Mouse (Mus musculus) neural tube, embryonic 13.5 days (tissue): ENCODE measurements at regions not wholly inside any gene's neighbourhood (a gene's known extent, or its start where the extent isn't known, plus 50 kb on each side); places are given as distances from the start of the nearest gene placed in this dataset.

ENCODE experiments used
- ATAC-seq: fragments of 200-750 bp; cut with Nextera tagmentation; 2 replicates; pipeline ENCODE4 v1.8.0; 2017; ENCODE audit warnings: low read depth, mild to moderate bottlenecking, moderate TSS enrichment, moderate library complexity
- H3K27ac ChIP-seq: fragments of 300-500 bp; sonication (generic); replicated peaks from 2 replicates; pipeline ENCODE4 v1.5.1; 2015; ENCODE audit warnings: moderate library complexity, mild to moderate bottlenecking, inconsistent platforms
- H3K27me3 ChIP-seq: fragments of 300-500 bp; sonication (generic); 2 replicates; pipeline ENCODE4 v1.6.1; 2015; ENCODE audit warnings: mild to moderate bottlenecking, inconsistent platforms
- H3K36me3 ChIP-seq: fragments of 300-500 bp; sonication (generic); 2 replicates; pipeline ENCODE4 v1.6.1; 2015; ENCODE audit warnings: mild to moderate bottlenecking, inconsistent platforms
- H3K4me1 ChIP-seq: fragments of 300-500 bp; sonication (generic); replicated peaks from 2 replicates; pipeline ENCODE4 v1.6.1; 2015; ENCODE audit warnings: inconsistent platforms
- H3K4me2 ChIP-seq: fragments of 300-500 bp; sonication (generic); 2 replicates; pipeline ENCODE4 v1.6.1; 2015; ENCODE audit warnings: inconsistent platforms, mild to moderate bottlenecking, moderate library complexity
- H3K4me3 ChIP-seq: fragments of 300-500 bp; sonication (generic); 2 replicates; pipeline ENCODE4 v1.5.1; 2015; ENCODE audit warnings: mild to moderate bottlenecking, inconsistent platforms
- H3K9ac ChIP-seq: fragments of 300-500 bp; sonication (generic); 2 replicates; pipeline ENCODE4 v1.6.1; 2015; ENCODE audit warnings: moderate library complexity, mild to moderate bottlenecking, inconsistent platforms
- H3K9me3 ChIP-seq: fragments of 300-500 bp; sonication (generic); 2 replicates; pipeline ENCODE4 v1.6.1; 2016; ENCODE audit warnings: inconsistent platforms
- WGBS: fragments of 180-500 bp; shearing (Covaris S2); methylation state at CpG from one replicate; pipeline ENCODE4 v1.1.7; 2015; 5-methylcytosine and 5-hydroxymethylcytosine counted together

GRCm38 (mm10) chr1:144452141-144452540, 115.3 kb downstream of the Rgs21 start:
- no peaks in the 10 kb centered on the region for H3K4me1 ChIP-seq
- no peaks in the 10 kb centered on the region for H3K36me3 ChIP-seq
- no peak overlapping the region for H3K9ac ChIP-seq
- no peak overlapping the region for H3K4me3 ChIP-seq
- ATAC-seq = no peak
- H3K4me2 ChIP-seq = no peak overlapping the region
- H3K9me3 ChIP-seq = no peaks in the 10 kb centered on the region
- H3K27ac ChIP-seq = no peak overlapping the region
- WGBS = 42% methylated on average over 1 of the region's 1 CpGs
- no peaks in the 10 kb centered on the region for H3K27me3 ChIP-seq

GRCm38 (mm10) chr1:144451731-144452130, 115.7 kb downstream of the Rgs21 start:
- no peak for ATAC-seq
- H3K4me2 ChIP-seq = no peak overlapping the region
- WGBS = 67% methylated on average over 1 of the region's 1 CpGs

GRCm38 (mm10) chr1:144436617-144437016, 130.8 kb downstream of the Rgs21 start:
- Histone ChIP-seq H3K4me2 (no peak overlapping the region), H3K9me3 (no peaks in the 10 kb centered on the region), H3K9ac (no peak overlapping the region), H3K27me3 (no peaks in the 10 kb centered on the region), H3K4me1 (no peaks in the 10 kb centered on the region), H3K36me3 (no peaks in the 10 kb centered on the region), H3K4me3 (no peak overlapping the region), H3K27ac (no peak overlapping the region)
- ATAC-seq = no peak
- WGBS = 89% methylated on average over 2 of the region's 2 CpGs

More at GRCm38 (mm10) chr1:144451731-144452130, 115.7 kb downstream of the Rgs21 start:
- H3K36me3 ChIP-seq = no peaks in the 10 kb centered on the region
- no peak overlapping the region for H3K27ac ChIP-seq
- no peak overlapping the region for H3K4me3 ChIP-seq
- H3K27me3 ChIP-seq = no peaks in the 10 kb centered on the region
- H3K9me3 ChIP-seq = no peaks in the 10 kb centered on the region
- no peak overlapping the region for H3K9ac ChIP-seq
- H3K4me1 ChIP-seq = no peaks in the 10 kb centered on the region

DNA sequence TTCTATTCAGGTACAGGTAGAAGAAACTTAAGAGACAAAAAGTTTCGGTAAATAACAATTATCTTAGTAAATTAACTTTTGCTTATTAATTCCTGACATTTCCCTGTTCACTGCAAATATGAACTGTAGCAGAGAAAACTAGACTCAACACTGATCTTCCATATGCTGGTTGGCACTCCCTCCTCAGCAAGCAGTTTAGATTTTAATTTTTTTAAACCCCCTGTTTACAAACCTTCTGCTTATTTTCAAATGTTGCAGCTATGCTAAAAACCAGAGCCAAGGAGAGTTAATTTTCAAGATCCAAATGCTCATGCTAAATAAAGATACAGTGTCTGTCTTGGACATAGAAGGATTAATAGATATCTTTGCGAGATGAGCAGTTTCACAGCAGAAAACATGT, 134.7 kb downstream of the Rgs21 start:
- Histone ChIP-seq H3K9me3 (no peaks in the 10 kb centered on the region), H3K27me3 (no peaks in the 10 kb centered on the region), H3K4me3 (no peak overlapping the region), H3K4me2 (no peak overlapping the region), H3K27ac (no peak overlapping the region), H3K9ac (no peak overlapping the region), H3K4me1 (no peaks in the 10 kb centered on the region), H3K36me3 (no peaks in the 10 kb centered on the region)
- no peak for ATAC-seq
- WGBS = 84% methylated on average over 2 of the region's 2 CpGs

DNA sequence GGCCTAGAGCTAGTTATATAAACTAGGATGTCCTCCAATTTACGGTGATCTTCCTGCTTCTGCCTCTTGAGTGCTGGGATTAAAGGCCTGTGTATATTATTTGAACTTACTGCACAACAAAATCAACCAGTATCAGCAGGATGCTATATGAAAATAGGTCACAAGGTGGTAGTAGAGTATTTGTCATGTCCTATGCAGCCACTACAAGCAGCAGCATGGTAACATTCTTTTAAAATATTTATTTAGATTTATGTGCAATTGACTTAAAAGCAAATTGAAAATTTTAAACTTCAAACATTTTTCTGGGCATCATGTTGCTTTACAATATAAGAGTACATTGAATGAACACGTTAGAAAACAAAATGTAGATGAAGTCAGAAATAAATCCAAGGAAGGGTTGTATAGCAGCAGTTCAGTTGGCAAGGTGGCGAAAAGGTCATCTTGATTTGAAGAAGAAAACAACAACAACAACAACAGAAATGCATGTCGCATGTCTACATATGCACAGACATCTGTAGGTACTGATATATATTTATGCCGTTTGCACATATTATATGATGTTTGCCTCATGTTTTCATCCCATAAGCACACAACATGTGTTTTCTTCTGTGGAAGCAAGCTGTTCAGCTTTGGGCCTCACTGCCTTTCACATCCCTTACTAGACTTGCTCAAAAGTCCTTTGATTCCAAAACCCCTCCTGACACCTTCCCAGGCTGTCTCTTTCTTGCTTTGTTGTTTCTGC, 135.8 kb downstream of the Rgs21 start:
- H3K9ac ChIP-seq = no peak overlapping the region
- H3K36me3 ChIP-seq = no peaks in the 10 kb centered on the region
- no peak; the same call in 1 of the 2 replicates for ATAC-seq
- no peak overlapping the region for H3K4me2 ChIP-seq
- H3K4me1 ChIP-seq = no peaks in the 10 kb centered on the region
- no peaks in the 10 kb centered on the region for H3K9me3 ChIP-seq
- 84% methylated on average over 5 of the region's 5 CpGs for WGBS
- no peak overlapping the region for H3K27ac ChIP-seq
- H3K27me3 ChIP-seq = no peaks in the 10 kb centered on the region
- H3K4me3 ChIP-seq = no peak overlapping the region

GRCm38 (mm10) chr1:144421374-144421773, 146.1 kb downstream of the Rgs21 start:
- no peak overlapping the region for H3K9ac ChIP-seq
- peak; percentile 63; the same call in 1 of the 2 replicates for ATAC-seq

GRCm38 (mm10) chr1:144406387-144407383, 157.6 kb upstream of the Rgs1 start:
- Histone ChIP-seq H3K9ac (no peak overlapping the region), H3K27me3 (no peaks in the 10 kb centered on the region), H3K27ac (no peak overlapping the region), H3K4me1 (no peaks in the 10 kb centered on the region), H3K4me2 (no peak overlapping the region), H3K9me3 (no peaks in the 10 kb centered on the region), H3K4me3 (no peak overlapping the region), H3K36me3 (no peaks in the 10 kb centered on the region)
- ATAC-seq = peak; percentile 91
- 31% methylated on average over 15 of the region's 15 CpGs for WGBS

More at GRCm38 (mm10) chr1:144421374-144421773, 146.1 kb downstream of the Rgs21 start:
- no peaks in the 10 kb centered on the region for H3K36me3 ChIP-seq
- no peaks in the 10 kb centered on the region for H3K4me1 ChIP-seq
- no peaks in the 10 kb centered on the region for H3K27me3 ChIP-seq
- no peak overlapping the region for H3K4me3 ChIP-seq
- no peak overlapping the region for H3K4me2 ChIP-seq
- H3K9me3 ChIP-seq = no peaks in the 10 kb centered on the region
- no peak overlapping the region for H3K27ac ChIP-seq
- WGBS = 54% methylated on average over 2 of the region's 2 CpGs

GRCm38 (mm10) chr1:144405724-144406123, 156.7 kb upstream of the Rgs1 start:
- no peak for ATAC-seq
- Histone ChIP-seq H3K4me2 (no peak overlapping the region), H3K9me3 (no peaks in the 10 kb centered on the region), H3K27me3 (no peaks in the 10 kb centered on the region), H3K4me3 (no peak overlapping the region), H3K9ac (no peak overlapping the region), H3K27ac (no peak overlapping the region), H3K4me1 (no peaks in the 10 kb centered on the region), H3K36me3 (no peaks in the 10 kb centered on the region)

DNA sequence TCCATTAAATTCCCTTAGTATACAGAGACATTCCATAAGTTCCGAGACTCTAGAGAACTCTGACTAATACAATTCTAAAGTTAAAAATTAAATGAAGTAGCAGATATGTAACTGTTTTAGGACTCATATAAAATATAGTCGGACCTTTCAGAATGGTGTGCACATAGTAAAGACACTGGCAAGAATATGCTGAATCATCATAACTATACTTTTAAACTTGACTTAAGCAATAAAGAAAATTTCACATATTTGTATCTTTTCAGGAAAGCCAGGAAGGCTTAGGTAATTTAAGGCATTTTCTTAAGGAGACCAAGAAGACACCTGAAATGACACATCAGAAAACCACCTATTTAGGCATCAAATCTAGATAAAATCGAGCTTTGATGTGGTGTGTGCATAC, 156.0 kb upstream of the Rgs1 start:
- Histone ChIP-seq H3K4me1 (no peaks in the 10 kb centered on the region), H3K9me3 (no peaks in the 10 kb centered on the region), H3K4me2 (no peak overlapping the region), H3K9ac (no peak overlapping the region), H3K4me3 (no peak overlapping the region), H3K27me3 (no peaks in the 10 kb centered on the region), H3K27ac (no peak overlapping the region), H3K36me3 (no peaks in the 10 kb centered on the region)
- ATAC-seq = no peak
- WGBS = 83% methylated on average over 3 of the region's 3 CpGs

DNA sequence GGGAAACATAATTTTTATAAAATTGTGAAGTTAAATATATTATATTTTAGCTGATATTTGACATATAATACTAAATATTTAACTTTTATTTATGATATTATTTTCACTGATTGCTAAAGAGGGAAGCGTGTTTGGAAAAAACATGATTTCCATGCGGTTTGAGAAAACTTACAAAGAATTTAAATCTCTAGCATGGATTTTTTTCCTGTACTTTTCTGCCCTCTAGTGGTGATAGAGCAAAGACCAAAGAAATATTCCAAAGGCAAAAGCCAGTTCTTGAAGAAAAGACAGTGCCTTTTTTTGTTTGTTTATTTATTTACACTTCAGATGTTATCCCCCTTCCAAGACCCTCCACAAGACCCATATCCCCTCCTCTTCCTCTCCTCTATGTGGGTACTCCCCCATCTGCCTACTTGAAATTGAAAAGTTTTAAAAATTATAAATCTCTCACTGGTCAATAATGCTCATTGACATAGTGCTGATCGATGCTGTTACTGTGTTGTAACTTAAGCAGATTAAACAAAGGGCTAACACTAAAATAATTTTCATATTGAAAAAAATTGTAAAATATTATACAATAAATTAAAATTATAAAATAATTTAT, 131.1 kb upstream of the Rgs1 start:
- 53% methylated on average over 3 of the region's 3 CpGs for WGBS
- no peak overlapping the region for H3K9ac ChIP-seq
- no peaks in the 10 kb centered on the region for H3K27me3 ChIP-seq
- H3K27ac ChIP-seq = no peak overlapping the region
- ATAC-seq = no peak
- H3K9me3 ChIP-seq = no peaks in the 10 kb centered on the region
- H3K36me3 ChIP-seq = no peaks in the 10 kb centered on the region
- H3K4me2 ChIP-seq = no peak overlapping the region
- H3K4me3 ChIP-seq = no peak overlapping the region
- no peaks in the 10 kb centered on the region for H3K4me1 ChIP-seq

DNA sequence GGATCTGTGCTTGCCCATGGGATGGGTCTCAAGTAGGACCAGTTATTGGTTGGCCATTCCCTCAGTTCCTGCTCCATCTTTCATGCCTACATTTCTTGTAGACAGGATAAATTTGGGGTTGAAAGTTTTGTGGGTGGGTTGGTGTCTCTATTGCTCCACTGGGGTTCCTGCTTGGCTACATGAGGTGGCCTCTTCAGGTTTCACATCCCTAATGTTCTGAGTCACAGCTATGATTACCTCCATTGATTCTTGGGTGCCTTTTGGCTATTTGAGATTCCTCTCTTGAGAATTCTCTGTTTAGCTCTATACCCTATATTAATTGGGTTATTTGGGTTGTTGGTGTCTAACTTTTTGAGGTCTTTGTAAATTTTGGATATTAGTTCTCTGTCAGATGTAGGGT, 125.1 kb upstream of the Rgs1 start:
- H3K4me3 ChIP-seq = no peak overlapping the region

DNA sequence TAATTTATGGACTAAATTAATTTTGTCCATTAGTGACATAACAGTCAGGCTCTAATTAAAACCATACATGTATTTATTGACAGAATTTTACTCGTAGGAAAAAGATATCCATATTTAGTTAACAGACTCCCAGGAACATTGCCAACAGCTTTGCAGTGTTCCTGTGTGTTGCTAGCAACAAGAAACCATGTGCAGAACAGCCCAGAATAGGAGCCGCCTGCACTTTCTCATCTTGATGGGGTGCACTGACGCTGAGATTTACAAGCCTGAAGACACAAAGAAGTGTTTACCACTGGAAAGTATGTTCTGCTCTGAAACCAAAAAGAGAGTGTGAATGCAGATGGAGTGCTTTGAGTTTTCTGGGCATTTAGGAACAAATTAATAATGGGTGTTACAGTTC, 118.5 kb upstream of the Rgs1 start:
- no peak for ATAC-seq
- H3K9me3 ChIP-seq = no peaks in the 10 kb centered on the region
- H3K9ac ChIP-seq = no peak overlapping the region
- H3K27ac ChIP-seq = no peak overlapping the region
- no peaks in the 10 kb centered on the region for H3K27me3 ChIP-seq
- H3K4me3 ChIP-seq = no peak overlapping the region
- no peaks in the 10 kb centered on the region for H3K4me1 ChIP-seq
- no peak overlapping the region for H3K4me2 ChIP-seq
- WGBS = 74% methylated on average over 3 of the region's 3 CpGs
- no peaks in the 10 kb centered on the region for H3K36me3 ChIP-seq

More for the DNA sequence above, 125.1 kb upstream of the Rgs1 start:
- H3K4me1 ChIP-seq = no peaks in the 10 kb centered on the region
- H3K4me2 ChIP-seq = no peak overlapping the region
- no peaks in the 10 kb centered on the region for H3K27me3 ChIP-seq
- ATAC-seq = no peak
- no peak overlapping the region for H3K27ac ChIP-seq
- no peak overlapping the region for H3K9ac ChIP-seq
- no peaks in the 10 kb centered on the region for H3K9me3 ChIP-seq
- no peaks in the 10 kb centered on the region for H3K36me3 ChIP-seq
